Mouse (Mus musculus) kidney, postnatal 0 days (tissue): ENCODE data around the gene Gm43064. TPM values are rescaled to one million over a fixed set of nuclear protein-coding genes. Genes with fewer than 3 reads are reported as not detected.
"Not testable (repeated sequence)": the region's sequence is repeated elsewhere in the genome, so short reads cannot be mapped to it uniquely, and the experiment has no call there.

Experiments used
- ATAC-seq: fragments of 200-750 bp; cut with Nextera tagmentation; replicated peaks from 2 replicates; pipeline ENCODE4 v1.8.0; 2017; ENCODE audit warnings: low read depth, moderate number of reproducible peaks, moderate TSS enrichment, moderate library complexity; ENCODE audit not compliant: low FRiP score
- DNase-seq: peaks from one replicate; pipeline ENCODE4 v3.0.0-alpha.2; 2016; ENCODE audit warnings: low spot score
- H3K27ac ChIP-seq: fragments of 300-500 bp; sonication (generic); 2 replicates; pipeline ENCODE4 v1.5.1; 2014; ENCODE audit warnings: mild to moderate bottlenecking
- H3K27me3 ChIP-seq: fragments of 300-500 bp; sonication (generic); 2 replicates; pipeline ENCODE4 v1.6.1; 2014; ENCODE audit warnings: low read length, mixed read lengths; ENCODE audit not compliant: insufficient read depth
- H3K36me3 ChIP-seq: fragments of 300-500 bp; sonication (generic); 2 replicates; pipeline ENCODE4 v1.6.1; 2014; ENCODE audit warnings: low read length, mixed read lengths; ENCODE audit not compliant: insufficient read depth
- H3K4me1 ChIP-seq: fragments of 300-500 bp; sonication (generic); replicated peaks from 2 replicates; pipeline ENCODE4 v1.6.1; 2014; ENCODE audit warnings: antibody characterized with exemption, low read length, mixed read lengths; ENCODE audit not compliant: insufficient read depth
- H3K4me2 ChIP-seq: fragments of 300-500 bp; sonication (generic); 2 replicates; pipeline ENCODE4 v1.6.1; 2014; ENCODE audit warnings: mild to moderate bottlenecking, low read length, moderate library complexity, mixed read lengths
- H3K4me3 ChIP-seq: fragments of 300-500 bp; sonication (generic); replicated peaks from 2 replicates; pipeline ENCODE4 v1.5.1; 2014; ENCODE audit warnings: low read depth, low read length
- H3K9ac ChIP-seq: fragments of 300-500 bp; sonication (generic); 2 replicates; pipeline ENCODE4 v1.6.1; 2014; ENCODE audit warnings: low read depth, low read length
- H3K9me3 ChIP-seq: fragments of 300-500 bp; sonication (generic); replicated peaks from 2 replicates; pipeline ENCODE4 v1.6.1; 2016; ENCODE audit warnings: low read length, inconsistent platforms, mixed read lengths
- CTCF ChIP-seq: IDR thresholded peaks from 2 replicates; pipeline ENCODE4 v1.5.1; 2016; ENCODE audit warnings: antibody characterized with exemption, low read depth, mild to moderate bottlenecking, moderate library complexity
- WGBS: fragments of 180-500 bp; shearing (Covaris S2); extraction: QIAGEN DNeasy Blood & Tissue Kit; methylation state at CpG from one replicate; pipeline ENCODE4 v1.1.7; 2014; 5-methylcytosine and 5-hydroxymethylcytosine counted together
- polyA plus RNA-seq: library from polyadenylated mRNA; unstranded; fragments of >200 nt; fragmentation: Nextera tagmentation; extraction: Ambion mirVana; gene quantifications from 2 replicates; pipeline ENCODE4 v1.2.1, GENCODE M21; 2015

The Gm43064 gene
- polyA plus RNA-seq, 1 experiment from 2014 or later, result 0.12 TPM

GRCm38 (mm10) chr3:103834001-103834400, 24.6 kb downstream of the Gm43064 start:
- Histone ChIP-seq H3K4me1 (no peaks in the 10 kb centered on the region), H3K36me3 (no peaks in the 10 kb centered on the region), H3K4me2 (no peak overlapping the region), H3K27ac (no peak overlapping the region), H3K27me3 (no peaks in the 10 kb centered on the region), H3K9me3 (no peaks in the 10 kb centered on the region), H3K4me3 (no peak overlapping the region), H3K9ac (no peak overlapping the region)
- 78% methylated on average over 2 of the region's 2 CpGs for whole genome bisulfite sequencing
- no peak for DNase-seq
- TF ChIP-seq CTCF, result no peak
- ATAC-seq, result no peak

- H3K4me2 ChIP-seq, result no peak overlapping the region
- H3K9ac ChIP-seq, result no peak overlapping the region
- H3K4me3 ChIP-seq, result no peak overlapping the region
- no peaks in the 10 kb centered on the region for H3K36me3 ChIP-seq
- WGBS, result 79% methylated on average over 6 of the region's 6 CpGs
- no peaks in the 10 kb centered on the region for H3K27me3 ChIP-seq
- no peak for ATAC-seq
- no peak overlapping the region for H3K27ac ChIP-seq
- no peaks in the 10 kb centered on the region for H3K9me3 ChIP-seq
- TF ChIP-seq CTCF, result no peak
- no peak for DNase-seq
- no peaks in the 10 kb centered on the region for H3K4me1 ChIP-seq
These were observed 26.0 kb downstream of the Gm43064 start for GRCm38 (mm10) chr3:103835272-103835950.

- DNase-seq, result no peak
- TF ChIP-seq CTCF, result no peak
- no peaks in the 10 kb centered on the region for H3K9me3 ChIP-seq
- H3K4me1 ChIP-seq, result no peaks in the 10 kb centered on the region
- H3K9ac ChIP-seq, result no peak overlapping the region
- no peaks in the 10 kb centered on the region for H3K27me3 ChIP-seq
- H3K4me3 ChIP-seq, result no peak overlapping the region
- no peak overlapping the region for H3K4me2 ChIP-seq
- ATAC-seq, result no peak
- H3K27ac ChIP-seq, result no peak overlapping the region
- WGBS, result 75% methylated on average over 10 of the region's 10 CpGs
- H3K36me3 ChIP-seq, result no peaks in the 10 kb centered on the region
These were observed 26.6 kb downstream of the Gm43064 start for GRCm38 (mm10) chr3:103835951-103836310.

- no peak for TF ChIP-seq CTCF
- H3K27ac ChIP-seq, result no peak overlapping the region
- no peak overlapping the region for H3K4me2 ChIP-seq
- H3K4me1 ChIP-seq, result no peaks in the 10 kb centered on the region
- H3K27me3 ChIP-seq, result no peaks in the 10 kb centered on the region
- no peaks in the 10 kb centered on the region for H3K36me3 ChIP-seq
- ATAC-seq (no peak), DNase-seq (no peak)
- H3K4me3 ChIP-seq, result no peak overlapping the region
- 96% methylated on average over 5 of the region's 5 CpGs for WGBS
- no peaks in the 10 kb centered on the region for H3K9me3 ChIP-seq
- H3K9ac ChIP-seq, result no peak overlapping the region
These were observed 27.1 kb downstream of the Gm43064 start for GRCm38 (mm10) chr3:103836453-103836852.

- Histone ChIP-seq H3K4me3 (no peak overlapping the region), H3K4me1 (no peaks in the 10 kb centered on the region), H3K27me3 (no peaks in the 10 kb centered on the region), H3K9ac (no peak overlapping the region), H3K27ac (no peak overlapping the region), H3K36me3 (no peaks in the 10 kb centered on the region), H3K4me2 (no peak overlapping the region), H3K9me3 (no peaks in the 10 kb centered on the region; the same call in 1 of the 2 replicates)
- WGBS, result 83% methylated on average over 6 of the region's 6 CpGs
- DNase-seq (no peak), ATAC-seq (no peak)
- no peak for TF ChIP-seq CTCF
These were observed 30.3 kb downstream of the Gm43064 start for GRCm38 (mm10) chr3:103839711-103840110.

GRCm38 (mm10) chr3:103840195-103840594, 30.8 kb downstream of the Gm43064 start:
- H3K4me2 ChIP-seq, DNase-seq, H3K4me3 ChIP-seq, H3K4me1 ChIP-seq, H3K27ac ChIP-seq, H3K9me3 ChIP-seq, H3K9ac ChIP-seq, ATAC-seq, H3K27me3 ChIP-seq, H3K36me3 ChIP-seq: not testable (repeated sequence)
- WGBS, result 96% methylated on average over 3 of the region's 3 CpGs

GRCm38 (mm10) chr3:103840946-103841345, 31.6 kb downstream of the Gm43064 start:
- not testable (repeated sequence) for ATAC-seq, H3K36me3 ChIP-seq, H3K9me3 ChIP-seq, H3K9ac ChIP-seq, H3K27me3 ChIP-seq, H3K4me2 ChIP-seq, DNase-seq, H3K4me3 ChIP-seq, H3K4me1 ChIP-seq, H3K27ac ChIP-seq
- 94% methylated on average over 7 of the region's 7 CpGs for WGBS
